Mouse (Mus musculus) right cerebral cortex, postnatal 14 days (tissue): Measurements from ENCODE around the gene Nlrc5.
"Not testable (repeated sequence)": the region's sequence is repeated elsewhere in the genome, so short reads cannot be mapped to it uniquely, and the experiment has no call there.

Experiments
- DNase-seq: peaks from one replicate; pipeline ENCODE4 v3.0.0; 2022

Gene Nlrc5

DNA sequence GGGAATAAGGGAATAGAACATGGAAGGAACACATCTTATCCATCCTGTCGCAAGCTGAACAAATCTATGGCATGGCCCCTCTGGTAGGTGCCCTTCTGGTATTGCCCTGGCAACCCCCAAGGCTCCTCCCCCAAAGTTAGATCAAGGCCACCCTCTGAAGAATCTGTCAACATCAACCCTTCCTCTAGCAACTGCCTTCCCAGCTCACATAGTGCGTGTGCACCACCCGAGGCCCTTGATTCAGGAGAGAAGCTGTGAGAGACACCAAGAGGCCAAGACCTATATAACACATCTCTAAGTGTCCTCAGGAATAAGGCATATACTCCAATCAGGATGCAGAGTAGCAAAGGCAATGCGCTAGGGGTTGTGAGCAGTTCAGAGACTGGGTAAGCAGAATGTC, 11.9 kb upstream of the Nlrc5 start:
- no peak for DNase-seq

- DNase-seq = no peak
These were observed 6.2 kb upstream of the Nlrc5 start for GRCm38 (mm10) chr8:94427953-94428352.

- no peak for DNase-seq
These were observed 5.7 kb upstream of the Nlrc5 start for GRCm38 (mm10) chr8:94428420-94428819.

DNA sequence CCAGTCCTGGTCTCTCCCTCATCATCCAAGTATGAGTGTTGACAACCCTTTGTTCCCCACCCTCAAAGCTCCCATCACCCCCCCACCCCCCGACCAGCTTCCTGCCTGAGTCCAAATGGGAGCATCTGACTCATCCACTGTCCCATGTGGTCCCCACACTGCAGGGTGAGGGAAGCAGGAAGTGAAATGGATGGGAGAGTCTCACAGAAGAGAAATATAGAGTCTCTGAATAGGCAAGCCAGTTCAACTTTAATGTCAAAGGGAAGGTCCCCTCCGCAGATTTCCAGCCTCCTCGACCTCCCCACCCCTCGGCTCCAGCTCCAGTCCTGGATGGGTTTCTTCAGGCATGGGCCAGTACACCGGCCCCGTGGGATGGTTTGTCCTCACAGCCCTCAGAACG, 4.8 kb upstream of the Nlrc5 start:
- no peak for DNase-seq

DNA sequence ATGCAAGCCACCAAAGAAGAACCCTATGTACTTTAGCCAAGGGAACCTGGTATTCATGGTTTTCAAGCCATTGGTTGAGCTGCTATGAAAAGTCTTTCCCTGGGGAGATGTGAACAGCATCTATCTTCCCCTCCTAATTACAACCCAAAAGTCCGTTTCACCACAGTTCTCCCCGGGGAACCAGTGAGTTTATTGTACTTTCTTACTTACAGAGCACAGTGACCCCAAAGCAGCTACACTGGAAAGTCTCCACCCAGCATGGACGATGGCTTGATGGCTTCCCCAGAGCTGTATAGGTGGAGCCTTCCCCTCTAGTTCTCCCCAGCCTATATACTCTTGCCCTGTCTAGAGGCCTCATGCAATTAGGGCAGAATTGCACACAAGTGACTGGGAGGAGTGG, 1.9 kb upstream of the Nlrc5 start:
- DNase-seq = no peak

GRCm38 (mm10) chr8:94434958-94435357, 802 bp downstream of the Nlrc5 start:
- no peak for DNase-seq

GRCm38 (mm10) chr8:94435397-94436111, 1.4 kb downstream of the Nlrc5 start:
- DNase-seq = no peak

- DNase-seq = no peak
These were observed 2.0 kb downstream of the Nlrc5 start for GRCm38 (mm10) chr8:94436112-94436572.

DNA sequence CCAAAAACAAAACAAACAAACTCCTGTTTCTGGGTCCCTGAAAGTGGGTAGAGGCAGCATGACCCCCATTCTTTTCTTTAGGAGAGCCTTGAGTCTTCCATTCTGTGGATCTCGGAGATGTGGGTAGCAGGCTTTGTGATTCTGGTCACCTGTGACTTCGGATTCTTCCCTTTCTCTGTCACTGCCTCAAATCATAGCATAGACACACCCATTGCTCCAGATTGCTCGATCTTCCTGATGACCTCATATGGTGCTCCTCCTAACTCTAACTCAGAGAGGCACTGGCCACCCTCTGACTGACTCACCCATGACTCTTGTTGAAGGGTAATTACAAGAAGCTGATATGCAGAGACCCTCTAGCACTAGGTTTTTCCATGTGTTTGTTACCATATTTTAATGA, 2.7 kb downstream of the Nlrc5 start:
- DNase-seq = no peak

DNA sequence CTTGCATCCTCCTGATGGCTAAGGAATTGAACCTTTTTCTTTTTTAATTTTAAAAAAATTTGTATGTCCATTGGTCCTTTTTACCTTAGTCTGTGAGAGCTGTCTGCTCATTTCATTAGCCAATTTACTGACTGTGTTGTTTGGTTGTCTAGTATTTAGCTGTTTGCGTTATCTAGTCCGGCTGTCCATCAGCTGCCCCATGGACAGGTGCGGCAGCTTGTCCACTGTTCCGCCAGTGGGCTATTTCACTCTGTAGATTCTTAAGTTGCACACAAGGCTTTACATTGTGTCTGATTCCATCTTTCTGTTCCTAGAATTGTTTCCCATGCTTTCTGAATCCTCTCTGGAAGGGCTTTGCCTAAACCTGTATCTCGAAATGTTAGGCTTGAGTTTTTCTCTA, 4.5 kb downstream of the Nlrc5 start:
- DNase-seq = no peak

- no peak for DNase-seq
These were observed 5.5 kb downstream of the Nlrc5 start for GRCm38 (mm10) chr8:94439691-94440090.

GRCm38 (mm10) chr8:94440389-94440788, 6.2 kb downstream of the Nlrc5 start:
- DNase-seq = no peak

- no peak for DNase-seq
These were observed 7.5 kb downstream of the Nlrc5 start for GRCm38 (mm10) chr8:94441686-94442085.

DNA sequence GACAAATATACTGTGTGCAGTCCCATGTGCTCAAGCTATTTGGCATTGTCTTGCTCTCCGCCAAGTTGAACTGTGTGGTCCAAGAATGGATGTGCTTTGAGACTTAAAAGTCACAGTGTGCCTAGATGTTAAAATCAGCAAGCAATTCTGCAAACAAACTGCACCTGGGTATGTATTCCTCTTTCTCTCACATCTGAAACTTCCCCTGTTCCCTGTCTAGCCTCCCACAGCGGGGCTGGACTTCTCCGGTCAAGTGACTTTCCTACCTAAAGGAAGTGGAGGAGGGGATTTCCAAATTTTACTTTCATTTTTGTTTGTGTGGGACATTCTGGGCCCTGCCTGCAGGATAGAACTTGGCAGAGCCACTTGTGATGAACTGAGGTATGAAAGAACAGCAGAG, 9.0 kb downstream of the Nlrc5 start:
- DNase-seq = no peak

DNA sequence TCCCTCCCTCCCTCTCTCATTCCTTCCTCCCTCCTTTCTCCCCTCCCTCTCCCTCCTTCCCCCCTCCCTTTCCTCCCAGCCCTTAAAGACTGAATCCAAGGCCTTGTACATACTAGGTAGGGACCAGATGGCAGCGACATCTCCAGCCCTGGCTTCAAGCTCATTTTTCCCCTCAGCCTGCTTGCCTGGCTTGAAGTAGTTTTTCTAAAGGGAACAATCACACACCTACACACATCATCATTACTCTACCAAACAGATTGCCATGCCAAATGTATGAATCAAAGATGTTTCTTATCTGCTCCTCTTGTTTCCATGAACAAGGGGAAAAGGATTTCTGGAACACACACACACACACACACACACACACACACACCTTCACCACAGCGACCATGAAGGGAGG, 10.3 kb downstream of the Nlrc5 start:
- DNase-seq = no peak

DNA sequence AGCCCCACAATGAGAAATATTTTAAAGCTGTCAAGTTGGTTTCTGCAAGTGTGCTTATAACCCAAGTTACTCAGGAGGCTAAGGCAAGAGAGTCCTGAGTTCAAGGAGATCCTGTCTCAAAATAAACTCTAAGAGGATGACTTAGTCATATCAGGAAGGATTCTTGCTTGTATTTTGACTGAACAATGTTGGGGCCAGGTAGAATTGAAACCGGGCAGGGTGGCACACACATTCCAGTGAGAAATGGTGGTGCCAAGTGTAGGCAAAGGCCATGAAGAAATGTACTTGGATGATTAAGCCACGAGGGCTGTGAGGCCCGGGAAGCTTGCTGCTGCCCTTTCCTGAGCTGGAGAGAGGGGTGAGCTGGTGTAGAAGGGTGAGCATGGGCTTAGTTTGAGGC, 13.0 kb downstream of the Nlrc5 start:
- DNase-seq = no peak

- DNase-seq = no peak
These were observed 13.6 kb downstream of the Nlrc5 start for GRCm38 (mm10) chr8:94447583-94448324.

DNA sequence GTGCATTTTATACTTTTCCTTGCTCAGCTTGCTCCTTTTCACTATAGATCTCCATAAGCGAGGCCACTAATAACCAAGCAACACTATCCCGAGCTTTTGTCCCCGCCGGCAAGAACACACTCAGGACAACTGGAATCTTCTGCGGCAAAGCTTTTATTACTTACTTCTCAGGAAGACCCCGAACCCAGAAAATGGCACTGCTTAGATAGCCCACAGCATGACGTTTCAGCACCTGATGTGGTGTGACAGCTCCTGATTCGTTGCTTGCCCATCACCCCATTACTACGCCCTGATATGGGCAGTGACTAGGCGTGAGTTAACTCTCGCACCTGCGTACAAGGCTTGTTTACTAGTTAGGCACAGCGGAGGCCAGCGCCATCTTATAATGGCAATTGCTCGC, 18.8 kb downstream of the Nlrc5 start:
- DNase-seq = not testable (repeated sequence)

- no peak for DNase-seq
These were observed 19.8 kb downstream of the Nlrc5 start for GRCm38 (mm10) chr8:94453868-94454488.

DNA sequence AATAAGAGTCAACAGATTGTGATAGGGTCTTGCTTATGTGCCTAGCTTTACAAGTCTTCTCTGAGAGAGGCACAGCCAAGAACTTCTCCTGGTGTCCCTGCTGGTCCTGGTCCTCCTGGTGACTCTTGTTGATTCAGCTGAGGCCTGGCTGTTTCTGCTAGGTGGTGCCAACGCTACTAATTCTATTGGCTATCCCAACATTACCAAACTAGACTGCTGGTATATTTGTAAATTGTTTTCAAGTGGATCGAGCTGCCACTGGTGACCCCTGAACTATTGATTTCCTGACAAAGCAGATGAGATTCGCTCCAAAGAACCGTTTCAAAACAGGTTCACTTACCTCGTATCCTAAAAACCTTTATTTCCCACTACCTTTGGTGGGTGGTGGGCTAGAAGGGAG, 20.7 kb downstream of the Nlrc5 start:
- DNase-seq = no peak

DNA sequence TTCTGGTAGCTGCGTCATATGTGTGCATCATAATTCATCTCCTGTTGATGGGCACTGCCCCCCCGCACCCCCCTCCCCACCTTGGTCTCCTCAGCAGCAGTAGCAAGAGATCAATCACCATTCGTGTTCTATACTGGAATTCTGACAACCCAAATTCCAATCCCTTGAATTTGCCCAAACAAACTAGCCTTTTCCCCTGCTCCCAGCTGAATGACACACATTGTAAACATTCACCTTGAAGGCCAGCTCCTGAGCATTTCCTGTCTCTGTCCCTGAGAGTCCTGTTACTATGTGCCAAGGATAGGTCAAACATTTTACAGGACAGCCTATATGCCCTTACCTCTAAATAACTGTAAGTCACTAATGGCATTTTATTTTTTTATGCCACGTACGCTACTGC, 21.9 kb downstream of the Nlrc5 start:
- DNase-seq = no peak

- no peak for DNase-seq
These were observed 24.4 kb downstream of the Nlrc5 start for GRCm38 (mm10) chr8:94458567-94458966.

DNA sequence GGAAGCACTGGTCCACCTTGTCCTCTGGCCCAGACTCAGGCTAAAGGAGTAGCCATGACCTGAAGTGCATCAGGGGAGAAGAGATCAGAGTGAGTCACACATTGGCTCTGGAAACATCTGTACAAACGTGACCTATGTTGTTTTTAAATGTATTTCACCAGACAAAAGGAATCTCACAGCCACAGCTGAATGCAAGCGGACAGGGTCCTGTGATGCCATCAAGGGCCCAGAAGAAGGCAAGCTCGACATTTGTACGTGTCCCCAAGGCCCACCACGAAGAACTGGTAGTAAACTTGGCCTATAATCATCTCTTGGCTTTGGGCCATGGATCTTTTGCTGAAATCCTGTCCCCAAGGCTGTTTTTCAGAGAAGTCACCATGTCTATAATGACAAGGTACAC, 35.5 kb downstream of the Nlrc5 start:
- no peak for DNase-seq

GRCm38 (mm10) chr8:94470794-94471193, 36.6 kb downstream of the Nlrc5 start:
- DNase-seq = no peak
